Mouse (Mus musculus) megakaryocyte, embryonic 14.5 days (primary cell): Measurements from ENCODE around the gene Smad9.

Experiments used
- FLI1 ChIP-seq: IDR thresholded peaks from 2 replicates; pipeline ENCODE4 v1.6.1; 2012; ENCODE audit warnings: low read length, inconsistent platforms, mixed read lengths
- GATA1 ChIP-seq: IDR thresholded peaks from 3 replicates; pipeline ENCODE4 v1.6.1; 2012; ENCODE audit warnings: mixed read lengths, low read length, inconsistent platforms, borderline replicate concordance

GRCm38 (mm10) chr3:54822526-54822925 is 67.1 kb downstream of the Smad9 start:
- TF ChIP-seq GATA1 (no peak), FLI1 (no peak)
